Mouse (Mus musculus) CH12.LX (cell line): ENCODE data around the gene Cort. TPM values are rescaled to one million over a fixed set of nuclear protein-coding genes. Genes with fewer than 3 reads are reported as not detected.

Source experiments
- DNase-seq: peaks from one replicate; pipeline ENCODE4 v3.0.0-alpha.2; 2013; ENCODE audit errors: extremely low read depth
- H3K27ac ChIP-seq: 2 replicates; pipeline ENCODE4 v1.5.1; 2012; ENCODE audit warnings: low read depth, mild to moderate bottlenecking, control low read depth, moderate library complexity; ENCODE audit not compliant: insufficient read depth
- H3K27me3 ChIP-seq: replicated peaks from 2 replicates; pipeline ENCODE3; 2012; ENCODE audit warnings: inconsistent platforms
- H3K36me3 ChIP-seq, 2 experiments: replicated peaks in 1 of 2; 2 replicates each; pipeline versions ENCODE3 to v1.6.1; 2012; ENCODE audit warnings: inconsistent platforms in 1 of 2, low read length in 1 of 2, mild to moderate bottlenecking in 1 of 2, mixed read lengths in 1 of 2, moderate library complexity in 1 of 2; ENCODE audit not compliant: control insufficient read depth in 1 of 2, insufficient read depth in 1 of 2
- H3K4me1 ChIP-seq, 2 experiments: 2 replicates each; pipeline ENCODE4 v1.6.1; 2012; ENCODE audit warnings: inconsistent platforms in 1 of 2, moderate library complexity in 1 of 2; ENCODE audit not compliant: insufficient read depth in 2 of 2, control insufficient read depth in 1 of 2
- H3K4me2 ChIP-seq: 2 replicates; pipeline ENCODE4 v1.6.1; 2012; ENCODE audit warnings: low read depth, mild to moderate bottlenecking, control low read depth; ENCODE audit not compliant: poor library complexity, insufficient read depth, severe bottlenecking
- H3K4me3 ChIP-seq, 3 experiments: fragments of 150-350 bp in 1 of 3; sonication (generic) in 1 of 3; replicated peaks in 1 of 3; 2 replicates each; pipeline versions ENCODE3 to v1.5.1; 2011 to 2012; ENCODE audit warnings: low read depth in 2 of 3, low read length in 2 of 3, mild to moderate bottlenecking in 2 of 3, moderate library complexity in 2 of 3, control low read depth in 1 of 3, improper control_type of control experiment in 1 of 3, inconsistent platforms in 1 of 3, mixed read lengths in 1 of 3; ENCODE audit not compliant: poor library complexity in 1 of 3
- H3K79me2 ChIP-seq: replicated peaks from 2 replicates; pipeline ENCODE4 v1.6.1; 2012; ENCODE audit warnings: mild to moderate bottlenecking, moderate library complexity; ENCODE audit not compliant: control insufficient read depth, poor library complexity, insufficient read depth, severe bottlenecking; ENCODE audit errors: extremely low read depth
- H3K9ac ChIP-seq: 2 replicates; pipeline ENCODE4 v1.6.1; 2012; ENCODE audit warnings: low read depth, mild to moderate bottlenecking, control low read depth, moderate library complexity; ENCODE audit not compliant: insufficient read depth
- H3K9me3 ChIP-seq: replicated peaks from 2 replicates; pipeline ENCODE3; 2012; ENCODE audit warnings: low read length, inconsistent platforms, mixed read lengths
- BHLHE40 ChIP-seq: IDR thresholded peaks from 2 replicates; pipeline ENCODE4 v1.6.1; 2011; ENCODE audit warnings: mild to moderate bottlenecking, low read depth, low read length, improper control_type of control experiment
- CTCF ChIP-seq, 2 experiments: IDR thresholded peaks in 1 of 2; conservative IDR thresholded peaks in 1 of 2; 2 replicates each; pipeline ENCODE4 v1.5.1; 2011 to 2012; ENCODE audit warnings: low read depth in 2 of 2, low read length in 2 of 2, improper control_type of control experiment in 1 of 2, inconsistent platforms in 1 of 2, mild to moderate bottlenecking in 1 of 2, moderate library complexity in 1 of 2
- EP300 ChIP-seq: IDR thresholded peaks from 2 replicates; pipeline ENCODE4 v1.6.1; 2011; ENCODE audit warnings: low read length, improper control_type of control experiment
- IRF4 ChIP-seq: IDR thresholded peaks from 2 replicates; pipeline ENCODE4 v1.6.1; 2014; ENCODE audit warnings: low read depth, mild to moderate bottlenecking, inconsistent platforms, low read length, improper control_type of control experiment
- JUND ChIP-seq: conservative IDR thresholded peaks from 2 replicates; pipeline ENCODE4 v1.6.1; 2011; ENCODE audit warnings: low read depth, low read length, improper control_type of control experiment
- MAZ ChIP-seq: IDR thresholded peaks from 2 replicates; pipeline ENCODE4 v1.6.1; 2012; ENCODE audit warnings: low read depth, mild to moderate bottlenecking, inconsistent platforms, low read length, improper control_type of control experiment, moderate library complexity
- MEF2A ChIP-seq: IDR thresholded peaks from 2 replicates; pipeline ENCODE4 v1.6.1; 2014; ENCODE audit warnings: low read depth, mild to moderate bottlenecking, inconsistent platforms, low read length, improper control_type of control experiment, borderline replicate concordance
- MXI1 ChIP-seq: IDR thresholded peaks from 2 replicates; pipeline ENCODE4 v1.6.1; 2011; ENCODE audit warnings: mild to moderate bottlenecking, low read depth, low read length, improper control_type of control experiment
- PAX5 ChIP-seq: IDR thresholded peaks from 2 replicates; pipeline ENCODE4 v1.6.1; 2012; ENCODE audit warnings: low read length, inconsistent platforms, mixed read lengths
- RAD21 ChIP-seq: IDR thresholded peaks from 2 replicates; pipeline ENCODE4 v1.6.1; 2011; ENCODE audit warnings: low read depth, mild to moderate bottlenecking, low read length, improper control_type of control experiment, moderate library complexity
- SMC3 ChIP-seq: IDR thresholded peaks from 2 replicates; pipeline ENCODE4 v1.6.1; 2011; ENCODE audit warnings: low read depth, low read length, improper control_type of control experiment
- ZC3H11A ChIP-seq: IDR thresholded peaks from 2 replicates; pipeline ENCODE4 v1.6.1; 2012; ENCODE audit warnings: low read depth, mild to moderate bottlenecking, inconsistent platforms, low read length, improper control_type of control experiment
- ZMIZ1 ChIP-seq: IDR thresholded peaks from 2 replicates; pipeline ENCODE4 v1.6.1; 2012; ENCODE audit warnings: low read depth, mild to moderate bottlenecking, inconsistent platforms, low read length, improper control_type of control experiment
- ZNF384 ChIP-seq: IDR thresholded peaks from 2 replicates; pipeline ENCODE4 v1.6.1; 2012; ENCODE audit warnings: low read depth, low read length, improper control_type of control experiment, inconsistent platforms
- dilution Hi-C: fragments of 300-500 bp; cut with MboI; formaldehyde crosslinking; loops from 2 replicates; pipeline ENCODE4 v1.14.3; 2020; ENCODE audit warnings: low sequenced_read_pairs; ENCODE audit not compliant: extremely low pct_unique_long_range_greater_than_20kb, extremely low pct_ligation_motif_present
- in situ Hi-C: fragments of 300-500 bp; cut with MboI; formaldehyde crosslinking; loops from 3 replicates; pipeline ENCODE4 v1.14.3; 2019; ENCODE audit warnings: low sequenced_read_pairs, low pct_ligation_motif_present, low pct_unique_long_range_greater_than_20kb, mixed read lengths
- polyA plus RNA-seq: library from polyadenylated mRNA; unstranded; fragments of >175 nt; gene quantifications from 2 replicates; pipeline ENCODE4 v1.2.1, GENCODE M21; 2012; ENCODE audit warnings: low read depth; ENCODE audit not compliant: insufficient read length
- total RNA-seq, 2 experiments: library from RNA; depleted of rRNA; stranded (reverse); fragments of 300-350 nt in 1 of 2; fragments of >200 nt in 1 of 2; gene quantifications; 2 replicates each; pipeline ENCODE4 v1.2.3; 2012 to 2014

Gene Cort
- total and polyA plus RNA-seq, 3 experiments: 0.59 to 0.94 TPM; not detected in 1

- H3K27ac ChIP-seq: no peak overlapping the region
- TF ChIP-seq CTCF (conservative IDR thresholded peaks at IDR 0.05 in 1 of 2, IDR thresholded peaks at IDR 0.05 in 1 of 2; ENCODE audit: low read depth in 2 of 2, low read length in 2 of 2): peak in 1 of 2 experiments; percentile 58; a peak in 2 of 4 replicates
- TF ChIP-seq MAZ: no peak
- no peak for TF ChIP-seq IRF4
- peak; percentile 36 for TF ChIP-seq SMC3
- no peak for TF ChIP-seq ZMIZ1
- TF ChIP-seq MXI1: no peak
- TF ChIP-seq PAX5: no peak
- TF ChIP-seq RAD21: peak; percentile 46
- no peak for TF ChIP-seq MEF2A
- peak; percentile 36; the same call in 1 of the 2 replicates for TF ChIP-seq ZNF384
- peak; percentile 48 for DNase-seq
- H3K4me2 ChIP-seq: 0 out of 2 replicates have a peak overlapping the region, but pooled peaks have one; percentile 9
- dilution Hi-C loops: no loop called here
- H3K4me1 ChIP-seq: peaks cover 0 to 38% of the 10 kb centered on the region in 2 experiments; a peak in 2 of 4 replicates
- H3K36me3 ChIP-seq: peaks cover 32 to 58% of the 10 kb centered on the region in 2 experiments
- no peaks in the 10 kb centered on the region for H3K9me3 ChIP-seq
- no peaks in the 10 kb centered on the region for H3K27me3 ChIP-seq
- in situ Hi-C loops: loop anchor here (25.0 kb wide), 1 partner anchor 548 kb away; the partner anchor contains the start of gene Pik3cd
- H3K9ac ChIP-seq: no peak overlapping the region
- peaks cover 14% of the 10 kb centered on the region for H3K79me2 ChIP-seq
- no peak overlapping the region for H3K4me3 ChIP-seq
Measured at GRCm38 (mm10) chr4:149164150-149164549, 37.6 kb upstream of the Cort start.

- Histone ChIP-seq H3K4me3 (no peak overlapping the region), H3K9me3 (no peaks in the 10 kb centered on the region), H3K36me3 (peaks cover 41 to 68% of the 10 kb centered on the region in 2 experiments), H3K27ac (no peak overlapping the region), H3K79me2 (peaks cover 14% of the 10 kb centered on the region), H3K27me3 (no peaks in the 10 kb centered on the region), H3K4me1 (peaks cover 0 to 31% of the 10 kb centered on the region in 2 experiments; a peak in 2 of 4 replicates), H3K4me2 (no peak overlapping the region), H3K9ac (no peak overlapping the region)
- TF ChIP-seq JUND (no peak), SMC3 (no peak), ZC3H11A (no peak), EP300 (no peak), BHLHE40 (no peak)
- dilution Hi-C loops: no loop called here
- in situ Hi-C loops: loop anchor here (25.0 kb wide), 1 partner anchor 549 kb away; the partner anchor contains the start of gene Pik3cd
- peak; percentile 37 for DNase-seq
Measured at GRCm38 (mm10) chr4:149163196-149163595, 36.6 kb upstream of the Cort start.
